Mouse (Mus musculus) liver (tissue): ENCODE data around the gene Spata46.

Source experiments
- DNase-seq: peaks from one replicate; pipeline ENCODE4 v3.0.0-alpha.2; 2020; ENCODE audit warnings: mixed read lengths

Gene Spata46

DNA sequence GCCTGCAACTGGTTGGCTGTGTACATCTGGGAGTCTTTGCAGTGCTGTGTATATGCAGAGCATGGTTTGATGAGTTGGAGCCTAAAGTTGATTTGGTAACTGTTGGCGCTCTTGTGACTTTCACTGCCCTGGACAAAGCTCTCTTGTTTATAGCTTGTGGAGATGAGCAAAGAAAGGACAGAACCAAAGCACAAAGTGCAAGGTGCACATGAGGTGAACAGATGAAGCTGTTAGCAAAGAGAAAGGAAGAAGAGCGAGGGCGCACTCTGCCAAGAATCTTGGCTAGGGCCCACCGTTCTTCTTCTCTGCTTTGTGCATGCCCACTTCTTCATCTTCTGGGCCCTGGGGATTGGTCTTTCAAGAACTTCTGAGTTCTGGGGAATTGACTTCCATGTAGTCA is 35.3 kb downstream of the Spata46 start:
- no peak for DNase-seq

DNA sequence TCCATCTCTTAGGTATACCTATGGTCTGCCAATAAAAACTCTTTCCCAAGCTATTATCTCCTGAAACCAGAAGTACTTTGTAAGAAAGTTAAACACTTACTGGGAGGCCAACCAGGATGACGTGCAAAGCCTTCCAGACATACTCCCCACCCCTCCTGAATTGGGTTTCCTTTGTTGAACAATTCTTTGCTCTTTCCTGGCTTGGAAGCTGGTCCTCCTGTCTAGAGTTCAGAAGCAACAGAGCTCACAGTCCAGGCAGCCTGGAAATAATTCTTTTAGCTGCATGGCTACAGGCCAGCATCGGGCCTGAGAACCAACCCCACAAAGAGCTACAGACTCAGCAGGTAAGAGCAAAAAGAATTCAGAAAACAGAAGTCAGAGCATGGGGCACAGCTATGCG is 37.7 kb downstream of the Spata46 start:
- no peak for DNase-seq

DNA sequence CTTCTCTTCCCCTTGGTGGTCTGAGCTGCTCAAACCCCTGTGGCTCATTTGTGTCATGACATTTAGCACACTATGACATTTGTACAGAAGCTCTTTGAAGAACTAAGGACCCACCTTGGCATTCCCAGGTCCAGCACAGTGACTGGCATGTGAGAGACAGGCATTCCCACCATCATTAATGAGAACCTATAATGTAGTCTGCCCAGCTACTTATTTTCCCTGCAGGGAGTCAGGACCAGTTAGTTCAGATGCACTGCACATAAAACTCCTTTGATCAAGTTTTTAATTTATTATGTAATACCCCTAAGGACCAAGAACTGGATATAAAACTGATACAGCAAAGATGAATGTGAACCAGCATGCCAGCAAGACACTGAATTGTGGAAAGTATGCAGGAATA is 42.5 kb downstream of the Spata46 start:
- no peak for DNase-seq

DNA sequence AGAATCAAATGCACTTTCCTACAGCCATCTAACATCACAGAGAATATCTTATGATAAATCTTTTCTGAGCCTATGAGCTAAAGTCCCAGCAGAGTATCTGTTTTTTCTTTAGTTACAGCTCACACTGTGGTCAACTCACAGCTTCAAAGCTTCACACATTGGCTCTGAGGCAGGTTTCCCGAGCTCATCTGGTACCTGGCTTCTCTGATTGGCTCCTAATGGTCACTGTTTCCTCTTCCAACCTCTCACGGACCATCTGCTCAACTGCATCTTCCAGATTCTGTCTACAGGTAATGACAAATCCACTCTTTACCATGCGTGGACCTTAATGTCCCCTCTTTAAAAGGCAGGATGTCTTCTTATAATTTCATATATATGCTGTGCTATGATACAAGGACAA is 44.7 kb downstream of the Spata46 start:
- no peak for DNase-seq

DNA sequence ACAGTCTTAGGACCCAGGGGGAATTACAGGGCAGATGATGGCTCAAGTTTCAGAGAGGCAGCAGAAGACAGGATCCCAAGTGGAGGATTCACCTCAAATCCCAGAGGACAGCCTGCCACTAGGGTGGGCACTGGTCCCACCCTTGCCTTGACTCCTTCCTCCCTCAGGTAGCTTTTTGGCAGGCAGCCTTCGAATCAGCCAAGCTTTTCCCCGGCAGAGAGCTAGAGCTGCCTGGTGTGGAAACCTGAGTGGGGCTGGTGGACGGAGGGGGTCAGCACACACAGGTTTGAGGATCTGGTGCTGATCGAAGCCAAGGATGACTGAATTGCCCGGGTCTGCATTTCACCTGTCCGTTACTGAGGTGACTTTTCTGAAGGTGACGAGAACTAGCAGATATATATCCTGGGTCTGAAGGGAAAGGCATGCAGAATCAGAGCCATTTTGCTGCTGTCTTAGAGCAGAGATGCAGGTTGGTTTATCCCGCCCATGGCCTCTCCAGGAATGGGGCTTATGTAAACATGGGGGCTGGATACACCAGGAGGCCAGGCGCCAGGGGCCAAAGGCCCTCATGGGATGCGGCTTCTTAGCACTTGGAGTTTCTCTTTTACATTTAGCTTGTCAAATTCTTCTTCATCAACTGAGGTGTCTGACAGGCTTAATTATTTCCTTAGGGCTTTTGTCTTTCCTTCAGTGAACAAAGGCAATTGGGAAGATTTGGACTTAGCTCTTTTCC is 51.7 kb downstream of the Spata46 start:
- DNase-seq, result no peak
